Mouse (Mus musculus): ENCODE data around the gene Pkd1. TPM values are rescaled to one million over a fixed set of nuclear protein-coding genes. Genes with fewer than 3 reads are reported as not detected.

Pkd1 gene
- total RNA-seq, 2 experiments from 2014 or later: 34.1 to 34.5 TPM

DNA sequence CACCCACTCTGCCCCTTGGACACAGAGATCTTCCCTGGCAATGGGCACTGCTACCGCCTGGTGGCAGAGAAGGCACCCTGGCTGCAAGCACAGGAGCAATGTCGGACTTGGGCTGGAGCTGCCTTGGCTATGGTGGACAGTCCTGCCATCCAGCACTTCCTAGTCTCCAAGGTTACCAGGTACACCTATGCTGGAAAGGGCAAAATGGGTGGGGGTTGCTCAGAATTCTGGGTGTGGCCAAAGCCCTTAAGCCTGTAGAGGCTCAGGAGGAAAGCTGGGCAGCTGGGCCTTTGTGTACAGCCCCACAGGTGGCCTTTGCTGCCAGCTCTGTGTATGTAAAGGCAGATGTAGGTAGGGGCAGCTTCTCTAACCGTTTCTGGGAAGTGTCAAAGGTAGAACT is 16.2 kb downstream of the Pkd1 start:
- DNase-seq: no peak

DNA sequence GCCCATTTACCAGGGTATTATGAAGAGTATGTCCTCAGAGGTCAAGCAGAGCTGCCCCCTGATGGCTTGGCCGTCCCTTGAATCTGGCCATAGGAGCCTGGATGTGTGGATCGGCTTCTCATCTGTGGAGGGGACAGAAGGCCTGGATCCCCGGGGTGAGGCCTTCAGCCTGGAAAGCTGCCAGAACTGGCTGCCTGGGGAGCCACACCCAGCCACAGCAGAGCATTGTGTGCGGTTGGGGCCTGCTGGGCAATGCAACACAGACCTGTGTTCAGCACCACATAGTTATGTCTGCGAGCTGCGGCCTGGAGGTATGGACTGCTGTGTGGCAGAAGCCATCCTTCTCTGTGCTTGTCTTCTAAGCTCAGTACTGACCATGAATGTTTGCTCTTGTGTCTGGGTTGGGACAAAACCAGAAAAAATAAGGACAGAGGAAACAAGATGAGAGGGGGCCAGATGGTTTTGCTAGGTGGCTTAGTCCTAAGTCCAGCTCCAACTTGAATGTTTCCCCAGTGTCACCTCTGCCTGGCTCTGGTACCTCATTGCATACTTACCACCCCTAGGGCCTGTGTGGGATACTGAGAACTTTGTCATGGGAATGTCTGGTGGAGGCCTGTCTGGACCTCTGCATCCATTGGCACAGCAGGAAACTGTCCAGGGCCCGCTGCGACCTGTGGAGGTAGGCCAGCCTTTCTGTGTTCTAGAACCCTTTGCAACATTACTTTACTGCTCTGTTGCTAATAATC is 17.6 kb downstream of the Pkd1 start:
- peak; percentile 63 to 71 for DNase-seq

GRCm38 (mm10) chr17:24569837-24570236 is 20.2 kb downstream of the Pkd1 start:
- no peak for DNase-seq

GRCm38 (mm10) chr17:24572651-24573245 is 23.1 kb downstream of the Pkd1 start:
- DNase-seq: no peak

- DNase-seq: no peak
Observed at GRCm38 (mm10) chr17:24573811-24574210, 24.2 kb downstream of the Pkd1 start.

DNA sequence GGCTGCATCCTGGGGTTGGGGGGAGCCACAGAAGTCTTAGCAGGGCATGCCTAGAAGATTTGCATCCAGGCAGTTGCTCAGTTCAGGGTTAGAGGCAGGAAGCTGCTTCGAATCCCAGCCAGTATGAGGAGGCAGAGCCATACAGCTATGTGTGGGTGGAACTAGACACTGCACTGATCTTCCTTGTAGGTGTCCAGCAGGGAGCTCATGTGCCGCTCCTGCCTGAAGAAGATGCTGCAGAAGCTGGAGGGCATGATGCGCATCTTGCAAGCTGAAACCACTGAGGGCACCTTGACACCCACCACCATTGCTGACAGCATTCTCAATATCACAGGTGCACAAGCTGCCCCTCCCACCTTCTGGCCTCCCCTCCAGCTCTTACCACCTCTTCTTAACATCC is 29.9 kb downstream of the Pkd1 start:
- DNase-seq: no peak

GRCm38 (mm10) chr17:24580287-24580686 is 30.7 kb downstream of the Pkd1 start:
- no peak for DNase-seq

DNA sequence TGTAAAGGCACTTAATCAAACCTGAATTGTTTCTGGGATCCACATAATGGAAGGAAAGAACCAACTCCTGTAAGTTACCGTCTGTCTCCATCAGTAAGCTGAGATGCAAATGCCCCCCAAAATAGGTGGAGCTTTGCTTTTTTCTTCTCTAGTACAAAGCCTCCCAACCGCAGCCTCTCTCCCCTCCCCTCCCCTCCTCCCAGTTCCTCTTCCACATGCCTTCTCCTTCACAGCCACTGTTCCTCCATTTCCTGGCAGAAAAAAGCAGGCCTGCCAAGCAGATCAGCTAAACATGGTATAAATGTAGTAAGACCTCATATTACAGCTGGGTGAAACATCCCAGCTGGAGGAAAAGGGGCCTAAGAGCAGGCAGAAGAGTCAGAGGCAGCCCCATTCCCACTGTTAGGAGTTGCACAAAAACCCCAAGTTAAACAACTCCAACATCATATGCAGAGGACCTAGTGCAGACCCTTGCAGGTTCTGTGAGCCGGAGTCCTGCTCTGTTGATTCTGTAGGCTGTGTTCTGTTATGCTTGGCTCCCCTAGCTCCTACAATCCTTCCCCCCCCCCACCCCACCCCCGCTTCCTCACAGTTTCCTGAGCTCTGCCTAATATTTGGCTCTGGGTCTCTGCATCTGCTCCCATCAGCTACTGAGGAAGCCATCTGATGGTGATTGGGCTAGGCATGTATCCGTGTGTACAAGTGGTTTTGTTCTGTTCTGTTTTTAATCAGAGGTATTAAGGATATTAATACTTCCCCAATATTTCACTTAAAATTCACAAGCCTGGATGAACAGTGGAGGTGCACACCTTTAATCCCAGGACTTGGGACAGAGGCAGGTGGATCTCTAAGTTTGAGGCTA is 34.2 kb downstream of the Pkd1 start:
- peak; percentile 30 to 50 for DNase-seq

- no peak for DNase-seq
Observed at GRCm38 (mm10) chr17:24584520-24584919, 34.9 kb downstream of the Pkd1 start.

DNA sequence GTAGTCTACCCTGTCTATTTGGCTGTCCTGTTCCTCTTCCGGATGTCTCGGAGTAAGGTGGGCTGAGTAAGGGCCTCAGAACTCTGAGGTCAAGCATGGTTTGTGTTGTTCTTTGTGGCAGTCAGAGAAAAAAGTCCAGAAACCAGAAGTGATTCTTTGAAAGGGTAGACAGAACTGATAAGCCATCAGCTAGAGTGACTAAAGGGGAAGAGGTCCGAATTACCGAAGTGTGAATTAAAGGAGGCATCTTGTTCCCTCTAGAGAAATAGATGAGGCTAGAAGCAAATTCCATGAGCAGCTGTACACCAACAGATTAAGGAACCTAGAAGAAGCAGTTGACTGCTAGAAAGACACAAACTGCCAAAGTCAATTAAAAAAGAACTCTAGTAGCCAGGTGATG is 36.9 kb downstream of the Pkd1 start:
- no peak for DNase-seq

DNA sequence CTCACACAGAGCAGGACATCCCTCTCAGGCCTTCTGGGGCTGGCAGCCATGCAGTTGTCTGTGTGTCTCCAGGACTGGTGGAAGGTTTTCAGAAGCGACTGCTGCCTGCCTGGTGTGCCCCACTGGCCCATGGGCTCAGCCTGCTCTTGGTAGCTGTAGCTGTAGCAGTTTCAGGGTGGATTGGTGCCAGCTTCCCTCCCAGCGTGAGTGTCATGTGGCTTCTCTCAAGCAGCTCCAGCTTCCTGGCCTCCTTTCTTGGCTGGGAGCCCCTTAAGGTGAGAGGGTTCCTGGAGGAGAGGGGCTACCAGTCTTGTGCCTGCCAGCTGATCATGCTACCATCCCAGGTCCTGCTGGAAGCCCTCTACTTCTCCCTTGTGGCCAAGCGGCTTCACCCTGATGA is 41.3 kb downstream of the Pkd1 start:
- peak; percentile 47 to 61 for DNase-seq

GRCm38 (mm10) chr17:24591695-24592094 is 42.1 kb downstream of the Pkd1 start:
- DNase-seq: no peak

DNA sequence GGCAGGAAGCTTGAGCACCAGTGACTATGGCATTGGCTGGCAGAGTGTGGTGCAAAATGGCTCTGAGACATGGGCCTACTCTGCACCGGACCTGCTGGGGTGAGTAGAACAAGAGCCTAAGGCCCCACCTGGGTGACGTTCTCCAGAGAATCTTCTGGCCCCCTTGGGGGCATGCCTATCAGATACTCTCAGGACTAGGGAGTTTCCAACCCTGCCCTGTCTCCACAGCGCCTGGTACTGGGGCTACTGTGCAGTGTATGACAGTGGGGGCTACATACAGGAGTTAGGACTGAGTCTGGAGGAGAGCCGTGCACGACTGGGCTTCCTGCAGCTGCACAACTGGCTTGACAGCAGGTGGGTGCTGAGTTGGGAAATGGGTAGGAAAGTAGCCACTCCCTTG is 43.6 kb downstream of the Pkd1 start:
- DNase-seq: no peak

- DNase-seq: no peak
Observed at GRCm38 (mm10) chr17:24593992-24594890, 44.6 kb downstream of the Pkd1 start.

- DNase-seq: no peak
Observed at GRCm38 (mm10) chr17:24595126-24596072, 45.8 kb downstream of the Pkd1 start.

GRCm38 (mm10) chr17:24596073-24596466 is 46.4 kb downstream of the Pkd1 start:
- DNase-seq: no peak

- no peak for DNase-seq
Observed at GRCm38 (mm10) chr17:24596471-24597183, 47.0 kb downstream of the Pkd1 start.

DNA sequence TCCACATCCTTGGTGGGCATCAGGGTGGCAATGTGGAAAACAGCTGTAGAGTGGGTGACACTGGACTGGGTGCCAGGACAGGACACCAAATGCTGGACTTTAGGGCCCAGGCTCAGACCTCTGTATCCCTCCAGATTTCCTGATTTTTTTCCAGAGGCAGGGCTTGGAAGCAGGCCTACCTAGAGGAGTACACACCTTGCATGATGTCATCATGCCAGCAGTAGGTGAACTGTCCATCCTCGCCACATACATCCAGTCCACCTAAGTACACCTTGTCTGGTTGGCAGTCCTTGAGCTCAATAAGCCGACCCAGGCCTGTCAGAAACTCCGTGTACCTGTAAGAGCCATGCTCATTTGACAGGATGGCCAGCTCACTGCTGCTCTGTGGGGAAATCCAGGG is 48.4 kb downstream of the Pkd1 start:
- DNase-seq: no peak

GRCm38 (mm10) chr17:24600502-24600901 is 50.9 kb downstream of the Pkd1 start:
- no peak for DNase-seq

GRCm38 (mm10) chr17:24603961-24604360 is 54.3 kb downstream of the Pkd1 start:
- DNase-seq: no peak

Measured in heart, adult 18-20 months (tissue).